Mouse (Mus musculus): Measurements from ENCODE around the gene Nap1l4. TPM values are rescaled to one million over a fixed set of nuclear protein-coding genes. Genes with fewer than 3 reads are reported as not detected.

The Nap1l4 gene
- polyA plus RNA-seq, 1 experiment from 2014 or later: 211 TPM

GRCm38 (mm10) chr7:143480498-143480897, 68.4 kb downstream of the Nap1l4 start:
- peak; percentile 70 for DNase-seq (ENCODE audit: low spot score)

GRCm38 (mm10) chr7:143477800-143478199, 71.1 kb downstream of the Nap1l4 start:
- DNase-seq (ENCODE audit: low spot score): no peak

GRCm38 (mm10) chr7:143476702-143477335, 72.1 kb downstream of the Nap1l4 start:
- no peak for DNase-seq (ENCODE audit: low spot score)

- DNase-seq (ENCODE audit: low spot score): no peak
Measured at GRCm38 (mm10) chr7:143475876-143476275, 73.0 kb downstream of the Nap1l4 start.

GRCm38 (mm10) chr7:143474811-143475210, 74.1 kb downstream of the Nap1l4 start:
- DNase-seq (ENCODE audit: low spot score): no peak

GRCm38 (mm10) chr7:143473347-143474101, 75.4 kb downstream of the Nap1l4 start, which contains the start of gene Slc22a18:
Gene Slc22a18 (plus strand): TSS chr7:143473736.
- no peak for DNase-seq (ENCODE audit: low spot score)

- peak; percentile 75 for DNase-seq (ENCODE audit: low spot score)
Measured at GRCm38 (mm10) chr7:143469946-143470345, 79.0 kb downstream of the Nap1l4 start.

GRCm38 (mm10) chr7:143467714-143468113, 81.2 kb downstream of the Nap1l4 start:
- no peak for DNase-seq (ENCODE audit: low spot score)

GRCm38 (mm10) chr7:143466099-143466677, 82.7 kb downstream of the Nap1l4 start:
- DNase-seq (ENCODE audit: low spot score): peak; percentile 82

- peak; percentile 53 for DNase-seq (ENCODE audit: low spot score)
Measured at GRCm38 (mm10) chr7:143464811-143465560, 83.9 kb downstream of the Nap1l4 start.

- DNase-seq (ENCODE audit: low spot score): peak; percentile 65
Measured at GRCm38 (mm10) chr7:143463865-143464415, 85.0 kb downstream of the Nap1l4 start.

Small RNA genes lying within 50 kb of the gene (microRNA-seq; reads per million reads assigned to microRNA genes)
- gene Mir7064 (ENCODE audit: borderline number of aligned reads): 1.7 reads per million

Other genes starting within 250 kb of the Nap1l4 start
- gene Cdkn1c, start 88.1 kb downstream of the Nap1l4 start, polyA plus RNA-seq (2015; fragmentation: Nextera tagmentation; extraction: Ambion mirVana): 59.1 and 74.9 TPM in 2 replicates
- gene Slc22a18, start 75.4 kb downstream of the Nap1l4 start, polyA plus RNA-seq (2015; fragmentation: Nextera tagmentation; extraction: Ambion mirVana): 1.0 and 1.6 TPM in 2 replicates
- gene Phlda2, start 46.0 kb downstream of the Nap1l4 start, polyA plus RNA-seq (2015; fragmentation: Nextera tagmentation; extraction: Ambion mirVana): 0.91 and 0.95 TPM in 2 replicates
- gene Cars, start 51.0 kb upstream of the Nap1l4 start, polyA plus RNA-seq (2015; fragmentation: Nextera tagmentation; extraction: Ambion mirVana): 40.3 and 42.9 TPM in 2 replicates
- gene Tnfrsf26, start 79.6 kb upstream of the Nap1l4 start, polyA plus RNA-seq (2015; fragmentation: Nextera tagmentation; extraction: Ambion mirVana): 10.5 and 11.3 TPM in 2 replicates
- 3.5 and 3.7 TPM in 2 replicates for gene Tnfrsf22, start 100.6 kb upstream of the Nap1l4 start, polyA plus RNA-seq (2015; fragmentation: Nextera tagmentation; extraction: Ambion mirVana)
- gene Tnfrsf23, start 136.8 kb upstream of the Nap1l4 start, polyA plus RNA-seq (2015; fragmentation: Nextera tagmentation; extraction: Ambion mirVana): 1.9 and 2.4 TPM in 2 replicates
- gene Osbpl5, start 207.9 kb upstream of the Nap1l4 start, polyA plus RNA-seq (2015; fragmentation: Nextera tagmentation; extraction: Ambion mirVana): 6.5 and 6.6 TPM in 2 replicates
- gene Mrgprg, start 217.9 kb upstream of the Nap1l4 start, polyA plus RNA-seq (2015; fragmentation: Nextera tagmentation; extraction: Ambion mirVana): 0.27 and 0.31 TPM in 2 replicates
- gene Mrgpre, start 235.4 kb upstream of the Nap1l4 start, polyA plus RNA-seq (2015; fragmentation: Nextera tagmentation; extraction: Ambion mirVana): 1.5 and 1.7 TPM in 2 replicates